Mouse (Mus musculus) hindbrain, embryonic 16.5 days (tissue): ENCODE data around the gene Samd4. TPM values are rescaled to one million over a fixed set of nuclear protein-coding genes. Genes with fewer than 3 reads are reported as not detected.

Experiments used
- ATAC-seq: fragments of 200-750 bp; cut with Nextera tagmentation; 2 replicates; pipeline ENCODE4 v1.8.0; 2017; ENCODE audit warnings: moderate TSS enrichment, moderate library complexity
- H3K27ac ChIP-seq: fragments of 300-500 bp; sonication (generic); 2 replicates; pipeline ENCODE4 v1.5.1; 2014; ENCODE audit warnings: low read depth, mild to moderate bottlenecking, control low read depth, low read length, moderate library complexity
- H3K27me3 ChIP-seq: fragments of 300-500 bp; sonication (generic); replicated peaks from 2 replicates; pipeline ENCODE4 v1.6.1; 2014; ENCODE audit warnings: low read length; ENCODE audit not compliant: control insufficient read depth, insufficient read depth
- H3K36me3 ChIP-seq: fragments of 300-500 bp; sonication (generic); 2 replicates; pipeline ENCODE4 v1.6.1; 2014; ENCODE audit warnings: mild to moderate bottlenecking, low read length, moderate library complexity, mixed read lengths; ENCODE audit not compliant: control insufficient read depth, insufficient read depth
- H3K4me1 ChIP-seq: fragments of 300-500 bp; sonication (generic); 2 replicates; pipeline ENCODE4 v1.6.1; 2014; ENCODE audit warnings: low read depth, low read length; ENCODE audit not compliant: control insufficient read depth, insufficient read depth
- H3K4me2 ChIP-seq: fragments of 300-500 bp; sonication (generic); 2 replicates; pipeline ENCODE4 v1.6.1; 2014; ENCODE audit warnings: mild to moderate bottlenecking, low read length, control low read depth, moderate library complexity
- H3K4me3 ChIP-seq: fragments of 300-500 bp; sonication (generic); 2 replicates; pipeline ENCODE4 v1.5.1; 2014; ENCODE audit warnings: mild to moderate bottlenecking, low read length, control low read depth, moderate library complexity
- H3K9ac ChIP-seq: fragments of 300-500 bp; sonication (generic); 2 replicates; pipeline ENCODE4 v1.6.1; 2014; ENCODE audit warnings: low read depth, mild to moderate bottlenecking, control low read depth, low read length, moderate library complexity
- H3K9me3 ChIP-seq: fragments of 300-500 bp; sonication (generic); 2 replicates; pipeline ENCODE4 v1.6.1; 2014; ENCODE audit warnings: mild to moderate bottlenecking, low read length, moderate library complexity; ENCODE audit not compliant: control insufficient read depth
- WGBS: fragments of 180-500 bp; shearing (Covaris S2); extraction: QIAGEN DNeasy Blood & Tissue Kit; methylation state at CpG from one replicate; pipeline ENCODE4 v1.1.7; 2014; 5-methylcytosine and 5-hydroxymethylcytosine counted together
- polyA plus RNA-seq: library from polyadenylated mRNA; unstranded; fragments of >200 nt; fragmentation: Nextera tagmentation; extraction: Ambion mirVana; gene quantifications from 2 replicates; pipeline ENCODE4 v1.2.1, GENCODE M21; 2015

Gene Samd4
- polyA plus RNA-seq, 1 experiment from 2014 or later: 4.7 TPM

DNA sequence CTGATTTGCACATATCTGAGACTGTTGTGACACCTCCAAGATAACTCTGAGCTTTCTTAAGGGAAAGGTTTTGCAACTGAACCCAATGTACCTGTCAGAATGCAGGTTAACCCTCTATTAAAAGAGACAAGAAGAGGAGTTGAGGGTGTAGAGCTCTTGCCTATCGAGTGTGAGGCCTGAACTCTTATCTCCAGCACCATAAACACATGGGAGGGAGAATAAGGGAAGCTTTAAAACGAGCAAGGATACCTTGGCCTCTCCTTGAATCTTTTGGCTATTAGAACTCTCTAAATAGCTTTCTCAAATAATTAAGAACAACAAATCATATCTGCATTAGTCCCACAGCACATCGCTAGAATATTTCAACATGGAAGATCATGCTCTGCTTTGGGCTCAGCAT, 135.0 kb downstream of the Samd4 start:
- Histone ChIP-seq H3K4me1 (no peaks in the 10 kb centered on the region), H3K27me3 (no peaks in the 10 kb centered on the region), H3K9ac (no peak overlapping the region), H3K36me3 (no peaks in the 10 kb centered on the region), H3K4me3 (no peak overlapping the region), H3K9me3 (no peaks in the 10 kb centered on the region), H3K4me2 (no peak overlapping the region), H3K27ac (no peak overlapping the region)
- ATAC-seq: no peak
- 84% methylated on average over 3 of the region's 3 CpGs for WGBS

DNA sequence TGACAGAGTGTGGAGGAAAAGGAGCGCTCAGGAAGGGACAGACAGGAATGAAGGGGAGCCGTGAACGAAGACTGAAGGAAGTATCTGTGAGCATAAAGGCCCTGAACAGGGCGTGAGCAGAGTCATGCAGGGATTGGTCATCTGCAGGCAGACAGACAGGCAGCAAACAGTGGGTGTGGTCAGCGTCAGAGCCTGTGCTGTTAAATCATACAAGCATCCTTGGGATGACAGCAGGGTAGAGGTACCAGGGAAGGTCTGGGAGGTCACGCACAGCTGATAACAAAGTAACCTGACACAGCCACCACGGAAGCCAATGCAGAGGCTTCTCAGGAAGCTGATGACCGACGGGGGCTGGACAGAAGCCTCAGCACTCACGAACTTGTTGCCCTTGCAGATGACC, 138.2 kb downstream of the Samd4 start:
- Histone ChIP-seq H3K27ac (no peak overlapping the region), H3K27me3 (no peaks in the 10 kb centered on the region), H3K4me1 (no peaks in the 10 kb centered on the region), H3K4me2 (no peak overlapping the region), H3K9me3 (no peaks in the 10 kb centered on the region), H3K36me3 (no peaks in the 10 kb centered on the region), H3K4me3 (no peak overlapping the region), H3K9ac (no peak overlapping the region)
- no peak for ATAC-seq
- WGBS: 61% methylated on average over 10 of the region's 10 CpGs

DNA sequence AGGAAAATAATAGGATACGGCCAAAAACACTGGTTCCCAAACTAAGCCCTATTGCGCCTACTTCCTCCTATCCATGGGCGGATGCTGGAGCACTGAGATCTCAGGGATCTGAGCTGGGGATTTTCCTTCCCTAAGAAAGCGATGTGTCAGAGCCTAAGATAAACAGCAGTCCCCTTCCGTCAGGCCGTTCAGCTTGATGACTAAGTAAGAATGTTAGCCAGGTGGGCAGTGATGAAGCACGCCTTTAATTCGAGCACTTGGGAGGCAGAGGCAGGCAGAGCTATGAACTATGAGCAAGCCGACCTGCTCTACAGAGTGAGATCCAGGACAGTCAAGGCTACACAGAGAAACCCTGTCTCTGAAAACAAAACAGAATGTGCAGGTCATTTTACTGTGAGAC, 140.9 kb downstream of the Samd4 start:
- no peak for ATAC-seq
- Histone ChIP-seq H3K4me1 (no peaks in the 10 kb centered on the region), H3K9me3 (no peaks in the 10 kb centered on the region), H3K4me3 (no peak overlapping the region), H3K27me3 (no peaks in the 10 kb centered on the region), H3K27ac (no peak overlapping the region), H3K4me2 (no peak overlapping the region), H3K36me3 (no peaks in the 10 kb centered on the region), H3K9ac (no peak overlapping the region)
- WGBS: 93% methylated on average over 9 of the region's 9 CpGs

DNA sequence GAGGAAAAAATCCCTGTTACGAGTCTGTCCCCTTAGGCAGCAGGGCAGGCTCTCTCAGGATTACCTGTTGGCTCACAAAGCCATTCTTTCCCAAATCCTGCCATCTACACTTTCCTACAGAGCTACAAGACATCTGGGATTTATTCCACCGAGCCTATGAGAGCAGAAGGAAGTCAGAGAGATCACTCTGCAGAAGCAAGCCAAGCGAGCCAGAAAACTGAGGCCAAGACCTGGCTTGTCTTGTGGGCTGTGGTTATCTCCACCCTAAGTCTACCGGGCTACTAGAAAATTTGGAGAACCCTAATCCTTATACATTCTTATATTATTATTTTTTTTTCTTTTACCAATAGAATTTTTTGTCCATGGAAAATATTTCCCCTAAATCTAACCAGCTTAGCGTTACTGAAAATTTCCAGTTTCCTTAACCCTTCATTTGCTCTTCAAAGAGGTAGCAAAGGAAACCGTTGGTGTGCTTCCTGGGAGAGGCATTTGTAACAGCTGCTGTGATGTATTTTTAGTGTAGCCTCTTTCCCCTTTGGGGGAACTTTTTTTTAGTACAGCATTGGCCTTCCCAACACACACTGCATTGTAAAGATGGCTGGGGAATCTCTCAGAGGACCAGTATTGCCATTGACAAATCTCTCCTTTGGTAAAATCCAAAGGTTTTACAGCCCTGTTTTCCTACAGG, 144.9 kb downstream of the Samd4 start:
- 79% methylated on average over 6 of the region's 6 CpGs for WGBS
- ATAC-seq: no peak

DNA sequence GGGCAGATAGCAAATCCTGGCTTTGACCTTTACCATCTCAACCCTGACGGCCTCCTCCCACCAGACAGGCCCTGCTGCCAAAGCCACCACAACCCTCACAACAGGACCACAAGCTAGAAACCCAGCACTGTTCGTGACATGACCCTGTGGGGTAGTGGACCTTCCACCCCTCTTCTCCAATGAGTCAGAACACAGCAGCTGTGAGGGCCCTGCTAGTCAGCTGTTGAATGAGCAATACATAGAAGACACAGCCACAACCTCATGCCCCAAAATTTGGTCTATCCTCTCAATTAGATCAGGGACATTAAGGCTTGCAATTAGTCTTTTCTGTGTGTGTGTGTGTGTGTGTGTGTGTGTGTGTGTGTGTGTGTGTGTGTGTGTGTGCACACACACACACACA, 148.9 kb downstream of the Samd4 start:
- Histone ChIP-seq H3K27ac (no peak overlapping the region), H3K4me3 (no peak overlapping the region), H3K9me3 (no peaks in the 10 kb centered on the region), H3K4me2 (no peak overlapping the region), H3K36me3 (no peaks in the 10 kb centered on the region), H3K9ac (no peak overlapping the region), H3K4me1 (no peaks in the 10 kb centered on the region), H3K27me3 (no peaks in the 10 kb centered on the region)
- no peak for ATAC-seq
- 75% methylated on average over 2 of the region's 2 CpGs for WGBS

More for the DNA sequence above, 144.9 kb downstream of the Samd4 start:
- no peaks in the 10 kb centered on the region for H3K4me1 ChIP-seq
- H3K4me2 ChIP-seq: no peak overlapping the region
- no peaks in the 10 kb centered on the region for H3K36me3 ChIP-seq
- H3K27ac ChIP-seq: no peak overlapping the region
- H3K9ac ChIP-seq: no peak overlapping the region
- H3K4me3 ChIP-seq: no peak overlapping the region
- H3K27me3 ChIP-seq: no peaks in the 10 kb centered on the region
- no peaks in the 10 kb centered on the region for H3K9me3 ChIP-seq

DNA sequence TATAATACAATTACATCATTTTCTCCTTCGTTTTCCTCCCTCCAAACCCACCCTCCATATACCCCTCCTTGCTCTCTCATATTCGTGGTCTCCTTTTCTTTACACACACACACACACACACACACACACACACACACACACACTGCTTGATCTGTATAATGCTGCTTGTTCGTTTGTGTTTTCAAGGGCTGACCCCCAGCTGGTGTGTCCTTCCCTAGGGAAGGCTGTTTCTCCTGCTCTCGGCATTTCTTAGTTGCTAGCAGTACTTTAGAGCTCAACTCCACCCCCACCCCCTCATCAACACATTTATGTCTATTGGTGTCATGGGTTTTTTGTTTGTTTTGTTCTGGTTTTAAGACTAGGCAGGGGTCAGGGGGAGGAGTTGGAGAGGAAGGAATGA, 149.5 kb downstream of the Samd4 start:
- H3K36me3 ChIP-seq: no peaks in the 10 kb centered on the region
- no peak overlapping the region for H3K4me3 ChIP-seq
- ATAC-seq: no peak
- no peaks in the 10 kb centered on the region for H3K4me1 ChIP-seq
- no peak overlapping the region for H3K4me2 ChIP-seq
- no peak overlapping the region for H3K9ac ChIP-seq
- H3K27me3 ChIP-seq: no peaks in the 10 kb centered on the region
- no peaks in the 10 kb centered on the region for H3K9me3 ChIP-seq
- WGBS: 17% methylated on average over 4 of the region's 4 CpGs
- no peak overlapping the region for H3K27ac ChIP-seq

DNA sequence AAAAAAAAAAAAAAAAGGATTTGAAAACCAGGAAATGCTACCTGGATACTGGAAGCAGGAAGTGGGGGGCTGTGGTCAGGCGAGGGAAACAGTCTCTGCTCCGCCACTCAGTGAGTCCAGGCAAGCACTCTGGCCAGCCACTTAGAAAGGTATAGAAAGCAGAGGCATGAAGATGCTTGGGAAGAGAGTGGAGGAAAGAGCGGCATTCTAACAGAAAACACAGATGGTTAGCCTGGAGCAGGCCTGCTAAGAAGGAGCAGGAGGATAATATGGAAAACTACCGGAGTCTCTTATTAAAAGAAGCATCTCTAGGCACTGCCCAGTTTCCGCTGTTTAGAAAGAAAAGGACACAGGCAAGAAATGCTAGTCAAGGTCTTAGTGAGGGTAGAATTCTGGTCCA, 150.8 kb downstream of the Samd4 start:
- Histone ChIP-seq H3K9ac (no peak overlapping the region), H3K4me2 (no peak overlapping the region), H3K27me3 (no peaks in the 10 kb centered on the region), H3K4me1 (no peaks in the 10 kb centered on the region), H3K36me3 (no peaks in the 10 kb centered on the region), H3K4me3 (no peak overlapping the region), H3K9me3 (no peaks in the 10 kb centered on the region), H3K27ac (no peak overlapping the region)
- 94% methylated on average over 5 of the region's 5 CpGs for WGBS
- ATAC-seq: no peak

DNA sequence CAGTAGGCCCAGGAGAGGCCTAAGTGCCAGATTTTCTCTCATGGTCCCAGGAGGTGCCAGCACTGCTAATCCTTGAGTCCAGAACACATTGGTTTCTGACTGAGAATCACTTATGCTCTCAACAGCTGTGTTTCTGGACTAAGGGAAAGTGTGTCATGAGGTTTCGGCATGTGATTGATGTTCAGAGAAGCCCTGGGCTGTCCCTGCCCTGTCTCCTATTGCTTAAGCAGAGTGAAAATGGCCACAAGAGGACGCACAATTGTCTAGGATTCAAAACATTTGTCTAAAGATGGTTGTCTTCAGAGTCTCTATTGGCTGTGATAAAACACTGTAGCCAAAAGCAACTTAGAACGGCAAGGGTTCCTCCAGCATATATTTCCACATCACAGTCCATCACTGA, 159.0 kb downstream of the Samd4 start:
- Histone ChIP-seq H3K4me2 (no peak overlapping the region), H3K36me3 (no peaks in the 10 kb centered on the region), H3K4me1 (no peaks in the 10 kb centered on the region), H3K4me3 (no peak overlapping the region), H3K27ac (no peak overlapping the region), H3K9ac (no peak overlapping the region), H3K9me3 (no peaks in the 10 kb centered on the region), H3K27me3 (no peaks in the 10 kb centered on the region)
- no peak for ATAC-seq
- 90% methylated on average over 3 of the region's 3 CpGs for WGBS

DNA sequence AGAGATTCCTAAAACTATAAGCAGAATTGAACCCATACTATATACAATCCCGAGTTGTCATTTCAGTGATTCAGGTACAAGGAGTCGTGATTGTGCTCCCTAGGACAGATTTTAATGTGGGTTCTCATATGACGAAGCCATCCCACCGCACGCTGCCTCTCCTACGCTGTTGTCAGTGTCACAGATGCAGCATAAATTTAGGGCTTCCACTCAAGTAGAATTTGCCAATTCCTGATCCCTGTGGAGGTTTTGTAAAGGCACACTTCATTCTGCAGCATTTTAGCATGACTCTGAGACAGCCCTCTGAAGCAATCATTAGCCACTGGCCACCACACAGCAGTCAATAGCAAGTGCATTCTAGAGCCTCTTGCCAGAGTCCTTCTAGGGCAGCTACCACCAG, 166.4 kb downstream of the Samd4 start:
- no peaks in the 10 kb centered on the region for H3K4me1 ChIP-seq
- no peak overlapping the region for H3K9ac ChIP-seq
- no peak overlapping the region for H3K4me2 ChIP-seq
- H3K9me3 ChIP-seq: no peaks in the 10 kb centered on the region
- ATAC-seq: no peak
- H3K27ac ChIP-seq: no peak overlapping the region
- no peak overlapping the region for H3K4me3 ChIP-seq
- no peaks in the 10 kb centered on the region for H3K36me3 ChIP-seq
- no peaks in the 10 kb centered on the region for H3K27me3 ChIP-seq
- WGBS: 95% methylated on average over 6 of the region's 6 CpGs
